Mouse (Mus musculus): ENCODE measurements around the gene Etfbkmt. TPM values are rescaled to one million over a fixed set of nuclear protein-coding genes. Genes with fewer than 3 reads are reported as not detected.
A peak's percentile ranks its signal among the peaks of the same experiment; 100 is the strongest.

The Etfbkmt gene
- 11.8 and 16.3 TPM in 2 replicates for polyA plus RNA-seq (2012; rRNA removed)

DNA sequence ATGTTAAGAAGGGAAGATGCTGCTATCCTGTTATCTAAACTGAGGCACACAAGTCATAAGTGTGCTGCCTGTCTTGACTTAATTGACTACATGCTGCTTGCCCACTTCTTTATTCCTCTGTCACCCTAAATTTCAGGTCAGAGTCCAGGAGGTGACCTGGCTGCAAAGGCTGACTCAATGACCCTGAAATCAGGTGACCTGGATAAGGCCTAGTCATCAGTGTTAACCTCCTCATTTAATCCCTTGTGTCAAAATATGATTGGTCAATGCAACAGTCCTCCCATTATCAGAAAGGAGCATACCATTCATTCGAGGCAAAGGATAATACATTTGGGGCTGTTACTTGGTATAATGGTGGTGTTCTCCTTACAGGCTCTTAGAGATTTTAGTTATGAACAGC lies at the start of gene Etfbkmt:
Gene Etfbkmt (plus strand): TSS at position 379 of the 400 bp plus-strand sequence.
- Histone ChIP-seq H3K4me1 (ENCODE audit: control insufficient read depth, insufficient read depth, low read length) (peaks cover 5% of the 10 kb centered on the region), H3K4me3 (replicated peaks; ENCODE audit: extremely low read depth, low read depth, low read length) (no peak within 1 kb of the TSS)
- TF ChIP-seq CTCF (IDR thresholded peaks at IDR 0.05; ENCODE audit: insufficient read depth, low read length) (no peak), POLR2A (IDR thresholded peaks at IDR 0.05; ENCODE audit: borderline replicate concordance, extremely low read depth, low read depth, low read length) (no peak)
- no peak for DNase-seq
- WGBS: 75% methylated on average over 1 of the region's 1 CpGs

DNA sequence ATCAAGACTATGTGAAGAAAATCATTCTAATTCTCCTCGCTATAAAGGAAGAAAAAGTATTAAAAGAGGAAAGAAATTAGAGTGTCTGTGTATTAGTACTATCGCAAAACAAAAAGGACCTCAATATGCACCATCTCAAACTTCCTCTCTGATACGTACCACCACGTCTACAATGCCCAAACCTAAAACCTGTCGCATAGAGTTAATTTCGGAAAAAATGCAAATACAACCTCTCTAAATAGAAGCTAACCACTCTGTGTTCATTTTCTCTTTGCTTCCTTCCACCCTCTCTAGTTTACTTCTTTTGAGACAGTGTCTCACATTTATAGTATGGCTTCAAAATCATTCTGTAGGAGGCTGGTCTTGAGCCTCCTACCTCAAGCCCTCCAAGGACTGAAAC lies 47.2 kb upstream of the Etfbkmt start:
- DNase-seq: no peak
- H3K4me3 ChIP-seq (replicated peaks; ENCODE audit: extremely low read depth, low read depth, low read length): no peak overlapping the region
- no peak for TF ChIP-seq POLR2A (IDR thresholded peaks at IDR 0.05; ENCODE audit: borderline replicate concordance, extremely low read depth, low read depth, low read length)
- peaks cover 7% of the 10 kb centered on the region for H3K4me1 ChIP-seq (ENCODE audit: control insufficient read depth, insufficient read depth, low read length)
- 87% methylated on average over 6 of the region's 6 CpGs for WGBS

DNA sequence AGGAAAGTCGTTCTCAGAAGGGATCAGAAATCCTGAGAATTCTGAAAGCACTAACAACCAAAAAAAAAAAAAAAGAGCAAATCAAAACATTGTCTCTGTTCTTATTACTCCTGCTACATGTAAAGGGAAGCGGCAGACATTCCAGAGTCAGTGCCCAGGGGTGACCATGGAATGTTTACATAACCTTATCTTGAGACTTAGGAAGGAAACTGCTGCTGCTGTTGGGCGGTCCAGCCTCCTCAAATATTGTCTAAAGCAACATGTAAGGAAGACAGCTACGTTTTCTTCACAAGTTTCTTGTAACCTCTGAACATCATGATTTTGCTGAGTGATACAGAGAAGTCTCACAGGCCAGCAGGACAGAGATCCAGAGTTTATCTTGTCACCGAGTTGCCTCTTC lies 46.2 kb upstream of the Etfbkmt start:
- no peak for TF ChIP-seq CTCF (IDR thresholded peaks at IDR 0.05; ENCODE audit: insufficient read depth, low read length)
- TF ChIP-seq POLR2A (IDR thresholded peaks at IDR 0.05; ENCODE audit: borderline replicate concordance, extremely low read depth, low read depth, low read length): no peak
- Histone ChIP-seq H3K4me3 (replicated peaks; ENCODE audit: extremely low read depth, low read depth, low read length) (peak overlapping the region; percentile 10), H3K4me1 (ENCODE audit: control insufficient read depth, insufficient read depth, low read length) (peaks cover 7% of the 10 kb centered on the region)
- WGBS: 17% methylated on average over 5 of the region's 5 CpGs
- peak; percentile 8 for DNase-seq

DNA sequence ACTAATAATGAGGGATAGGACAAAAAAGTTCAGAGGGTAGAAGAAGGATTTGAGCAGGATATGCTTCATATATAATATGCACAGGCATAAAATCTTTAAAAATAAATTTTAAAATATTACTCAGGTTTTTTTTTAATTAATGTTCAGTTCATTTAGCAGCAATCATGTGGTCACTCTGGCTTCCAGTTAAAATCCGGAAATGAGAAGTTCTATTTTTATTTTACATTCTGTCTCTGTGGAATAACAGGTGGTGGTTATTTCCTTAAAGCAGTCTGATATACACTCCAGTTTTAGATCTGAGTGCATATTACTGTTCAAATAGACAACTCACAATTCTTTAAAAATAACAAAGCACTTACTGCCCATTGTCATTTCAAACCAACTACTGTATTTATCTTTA lies 45.1 kb upstream of the Etfbkmt start:
- 32% methylated on average over 1 of the region's 1 CpGs for WGBS
- Histone ChIP-seq H3K4me3 (replicated peaks; ENCODE audit: extremely low read depth, low read depth, low read length) (no peak overlapping the region), H3K4me1 (ENCODE audit: control insufficient read depth, insufficient read depth, low read length) (peaks cover 9% of the 10 kb centered on the region)
- no peak for TF ChIP-seq POLR2A (IDR thresholded peaks at IDR 0.05; ENCODE audit: borderline replicate concordance, extremely low read depth, low read depth, low read length)
- no peak for TF ChIP-seq CTCF (IDR thresholded peaks at IDR 0.05; ENCODE audit: insufficient read depth, low read length)
- no peak for DNase-seq

DNA sequence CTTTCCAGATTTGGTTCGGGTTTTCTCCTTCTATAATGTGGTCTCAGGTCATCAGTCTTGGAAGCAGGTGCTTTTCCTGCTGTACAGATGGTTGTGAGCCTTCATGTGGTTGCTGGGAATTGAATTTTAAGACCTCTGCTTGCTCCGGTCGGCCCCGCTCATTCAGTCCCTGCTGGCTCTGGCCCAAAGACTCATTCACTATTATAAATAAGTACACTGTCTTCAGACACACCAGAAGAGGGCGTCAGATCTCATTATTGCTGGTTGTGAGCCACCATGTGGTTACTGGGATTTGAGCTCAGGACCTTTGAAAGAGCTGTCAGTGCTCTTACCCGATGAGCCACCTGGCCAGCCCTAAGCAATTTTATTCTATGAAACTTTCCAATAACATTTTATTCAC lies 44.3 kb upstream of the Etfbkmt start:
- Histone ChIP-seq H3K4me3 (replicated peaks; ENCODE audit: extremely low read depth, low read depth, low read length) (no peak overlapping the region), H3K4me1 (ENCODE audit: control insufficient read depth, insufficient read depth, low read length) (peaks cover 9% of the 10 kb centered on the region)
- no peak for DNase-seq
- 39% methylated on average over 6 of the region's 6 CpGs for WGBS
- TF ChIP-seq CTCF (IDR thresholded peaks at IDR 0.05; ENCODE audit: insufficient read depth, low read length) (no peak), POLR2A (IDR thresholded peaks at IDR 0.05; ENCODE audit: borderline replicate concordance, extremely low read depth, low read depth, low read length) (no peak)

DNA sequence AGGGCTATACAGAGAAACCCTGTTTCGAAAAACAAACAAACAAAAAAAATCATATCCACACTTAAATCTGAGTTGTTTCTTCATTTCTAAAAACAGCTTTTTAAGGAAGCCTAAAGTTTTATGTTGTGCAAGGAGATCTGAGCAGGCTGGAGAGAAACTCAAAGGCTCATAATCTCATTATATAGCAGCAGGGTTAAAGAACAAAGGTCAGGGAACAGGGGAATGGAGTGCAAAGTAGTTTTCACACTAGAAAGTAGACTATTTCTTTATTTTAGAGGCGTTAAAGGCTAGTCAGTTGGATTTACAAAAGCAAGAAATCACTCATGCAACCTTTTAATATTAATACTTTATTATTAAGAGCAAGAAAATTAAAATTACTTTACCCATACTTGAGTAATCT lies 43.4 kb upstream of the Etfbkmt start:
- H3K4me3 ChIP-seq (replicated peaks; ENCODE audit: extremely low read depth, low read depth, low read length): no peak overlapping the region
- peaks cover 9% of the 10 kb centered on the region for H3K4me1 ChIP-seq (ENCODE audit: control insufficient read depth, insufficient read depth, low read length)
- TF ChIP-seq CTCF (IDR thresholded peaks at IDR 0.05; ENCODE audit: insufficient read depth, low read length): no peak
- no peak for TF ChIP-seq POLR2A (IDR thresholded peaks at IDR 0.05; ENCODE audit: borderline replicate concordance, extremely low read depth, low read depth, low read length)
- no peak for DNase-seq
- WGBS: 84% methylated on average over 2 of the region's 2 CpGs

DNA sequence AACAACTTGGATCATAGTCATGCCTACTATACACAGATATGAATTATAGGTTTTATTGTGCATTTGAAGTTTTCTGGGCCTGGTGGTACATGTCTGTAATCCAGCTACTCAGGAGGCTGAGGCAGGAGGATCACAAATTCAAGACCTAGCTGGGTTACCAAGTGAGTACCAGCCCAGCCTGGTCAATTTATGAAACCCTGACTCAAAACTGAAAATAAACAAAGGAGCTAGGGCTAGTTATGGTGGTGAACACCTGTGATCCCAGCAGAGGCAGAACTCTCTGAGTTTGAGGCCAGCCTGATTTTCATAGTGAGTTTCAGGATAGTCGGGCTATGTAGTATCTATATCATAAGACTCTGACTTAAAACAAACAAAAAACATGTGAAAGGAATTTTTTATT lies 42.4 kb upstream of the Etfbkmt start:
- DNase-seq: no peak
- no peak for TF ChIP-seq POLR2A (IDR thresholded peaks at IDR 0.05; ENCODE audit: borderline replicate concordance, extremely low read depth, low read depth, low read length)
- TF ChIP-seq CTCF (IDR thresholded peaks at IDR 0.05; ENCODE audit: insufficient read depth, low read length): no peak
- 85% methylated on average over 1 of the region's 1 CpGs for WGBS
- Histone ChIP-seq H3K4me3 (replicated peaks; ENCODE audit: extremely low read depth, low read depth, low read length) (no peak overlapping the region), H3K4me1 (ENCODE audit: control insufficient read depth, insufficient read depth, low read length) (peaks cover 8% of the 10 kb centered on the region)

DNA sequence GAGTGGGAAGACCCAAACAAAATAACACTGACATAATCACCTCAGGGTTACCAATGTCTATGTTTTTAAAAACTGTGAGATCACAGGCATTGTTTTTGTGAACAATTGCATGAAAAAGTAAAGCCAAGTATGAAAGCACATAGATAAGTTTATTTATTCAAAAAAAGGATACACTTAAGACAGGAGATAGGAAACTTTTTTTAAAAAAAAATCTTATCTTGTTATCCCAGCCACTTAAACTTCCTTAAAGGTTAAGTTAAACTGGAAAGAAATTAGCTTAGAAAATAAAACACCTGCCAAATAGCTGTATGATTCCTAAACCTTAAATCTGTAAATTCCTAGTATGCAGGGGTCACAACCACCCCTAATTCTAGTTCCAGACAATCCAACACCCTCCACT lies 40.7 kb upstream of the Etfbkmt start:
- Histone ChIP-seq H3K4me1 (ENCODE audit: control insufficient read depth, insufficient read depth, low read length) (peaks cover 2% of the 10 kb centered on the region; the same call in 1 of the 2 replicates), H3K4me3 (replicated peaks; ENCODE audit: extremely low read depth, low read depth, low read length) (no peak overlapping the region)
- no peak for DNase-seq
- TF ChIP-seq POLR2A (IDR thresholded peaks at IDR 0.05; ENCODE audit: borderline replicate concordance, extremely low read depth, low read depth, low read length) (no peak), CTCF (IDR thresholded peaks at IDR 0.05; ENCODE audit: insufficient read depth, low read length) (no peak)

DNA sequence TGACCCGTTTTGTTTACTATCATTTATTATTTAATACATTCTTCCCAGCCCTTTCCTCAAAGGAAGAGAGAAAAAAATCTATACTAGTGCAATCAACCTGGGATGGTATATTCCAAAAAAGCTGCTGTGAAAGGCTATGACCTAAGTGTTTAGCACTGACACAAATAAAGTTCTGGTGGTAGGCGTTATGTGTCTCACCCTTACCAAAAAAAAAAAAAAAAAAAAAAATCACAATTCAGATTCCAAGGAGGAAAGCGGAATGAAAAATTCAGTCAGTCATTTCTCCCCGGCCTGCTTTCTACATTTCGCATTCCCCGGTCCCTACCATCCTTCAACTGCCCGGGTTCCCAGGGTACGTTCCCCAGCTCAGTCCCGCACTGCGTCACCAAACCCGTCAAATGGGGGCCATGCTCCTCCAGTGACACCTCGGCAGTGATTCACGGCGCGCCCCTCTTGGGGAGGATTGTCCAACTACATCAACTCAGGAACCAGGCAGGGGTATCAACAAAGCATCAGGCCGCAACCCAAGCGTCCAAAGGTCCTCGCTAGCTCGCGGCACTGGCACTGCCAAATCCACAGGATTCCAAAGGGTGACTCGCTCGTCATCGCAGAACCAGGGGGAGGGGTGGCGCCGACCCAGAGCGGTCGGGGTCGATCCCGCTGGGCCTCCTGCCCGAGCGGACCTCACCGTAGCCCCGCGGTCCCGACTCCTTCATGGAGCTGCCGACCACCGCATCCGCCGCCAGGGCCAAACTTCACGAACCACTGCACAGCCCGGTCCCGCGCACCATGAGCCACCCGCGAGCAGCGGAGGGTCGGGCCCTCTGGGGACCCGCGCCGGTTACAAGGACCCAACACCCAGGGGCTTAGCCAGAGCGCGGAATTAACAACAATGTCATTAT lies 39.2 kb upstream of the Etfbkmt start:
- DNase-seq: peak; percentile 61
- 3% methylated on average over 52 of the region's 52 CpGs for WGBS
- TF ChIP-seq CTCF (IDR thresholded peaks at IDR 0.05; ENCODE audit: insufficient read depth, low read length) (no peak), POLR2A (IDR thresholded peaks at IDR 0.05; ENCODE audit: borderline replicate concordance, extremely low read depth, low read depth, low read length) (0 out of 2 replicates have a peak, but pooled peaks have one; percentile 14)
- H3K4me3 ChIP-seq (replicated peaks; ENCODE audit: extremely low read depth, low read depth, low read length): peak overlapping the region; percentile 96
- peaks cover 2% of the 10 kb centered on the region; the same call in 1 of the 2 replicates for H3K4me1 ChIP-seq (ENCODE audit: control insufficient read depth, insufficient read depth, low read length)

All from lung, adult 2 months (tissue).